Mouse (Mus musculus): ENCODE data around the gene Mrgpra2b. TPM values are rescaled to one million over a fixed set of nuclear protein-coding genes. Genes with fewer than 3 reads are reported as not detected.

Mrgpra2b gene
- not detected for polyA plus RNA-seq (2017; shearing (Covaris generic))

GRCm38 (mm10) chr7:47528762-47529161 lies at the start of gene Mrgpra2b:
Gene Mrgpra2b (minus strand): TSS chr7:47528862.

GRCm38 (mm10) chr7:47452015-47452414 lies 76.6 kb downstream of the Mrgpra2b start, which contains the start of gene Mrgpra2a:
Gene Mrgpra2a (minus strand): TSS chr7:47452139.

Other genes starting within 250 kb of the Mrgpra2b start
- gene Mrgpra1, start 174.6 kb downstream of the Mrgpra2b start, polyA plus RNA-seq (2017; shearing (Covaris generic)) = not detected
- gene Mrgpra2a, start 76.7 kb downstream of the Mrgpra2b start, polyA plus RNA-seq (2017; shearing (Covaris generic)) = not detected
- not detected for gene Mrgpra3, start 72.5 kb upstream of the Mrgpra2b start, polyA plus RNA-seq (2017; shearing (Covaris generic))

Data from CD4-positive, CD25-positive, alpha-beta regulatory T cell (primary cell).